Mouse (Mus musculus) cerebellum, adult 11-12 months (tissue): ENCODE results near the gene Pomt1.

Source experiments
- DNase-seq: peaks from one replicate; pipeline ENCODE4 v3.0.0; 2022

Pomt1 gene

DNA sequence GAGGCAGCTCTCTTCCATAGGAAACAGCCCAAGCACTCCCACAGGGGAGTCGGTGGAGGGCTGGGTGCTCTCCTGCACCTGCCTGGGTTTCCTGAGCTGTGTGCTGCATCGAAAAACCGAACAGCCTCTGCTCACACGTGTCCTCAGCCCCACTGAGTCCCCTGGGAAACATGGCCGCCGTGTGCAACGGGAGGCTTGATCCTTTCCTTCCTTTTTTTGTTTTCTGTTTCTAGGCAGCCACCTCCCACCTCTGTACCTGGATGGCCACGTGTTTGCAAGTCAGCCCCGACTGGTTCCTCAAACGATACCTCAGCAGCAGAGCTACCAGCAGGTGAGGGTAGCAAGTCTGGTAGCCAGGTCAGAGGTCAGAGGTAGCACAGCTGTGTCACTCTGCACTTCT, 14.3 kb upstream of the Pomt1 start:
- no peak for DNase-seq

GRCm38 (mm10) chr2:32235433-32235832, 957 bp upstream of the Pomt1 start:
- no peak for DNase-seq

DNA sequence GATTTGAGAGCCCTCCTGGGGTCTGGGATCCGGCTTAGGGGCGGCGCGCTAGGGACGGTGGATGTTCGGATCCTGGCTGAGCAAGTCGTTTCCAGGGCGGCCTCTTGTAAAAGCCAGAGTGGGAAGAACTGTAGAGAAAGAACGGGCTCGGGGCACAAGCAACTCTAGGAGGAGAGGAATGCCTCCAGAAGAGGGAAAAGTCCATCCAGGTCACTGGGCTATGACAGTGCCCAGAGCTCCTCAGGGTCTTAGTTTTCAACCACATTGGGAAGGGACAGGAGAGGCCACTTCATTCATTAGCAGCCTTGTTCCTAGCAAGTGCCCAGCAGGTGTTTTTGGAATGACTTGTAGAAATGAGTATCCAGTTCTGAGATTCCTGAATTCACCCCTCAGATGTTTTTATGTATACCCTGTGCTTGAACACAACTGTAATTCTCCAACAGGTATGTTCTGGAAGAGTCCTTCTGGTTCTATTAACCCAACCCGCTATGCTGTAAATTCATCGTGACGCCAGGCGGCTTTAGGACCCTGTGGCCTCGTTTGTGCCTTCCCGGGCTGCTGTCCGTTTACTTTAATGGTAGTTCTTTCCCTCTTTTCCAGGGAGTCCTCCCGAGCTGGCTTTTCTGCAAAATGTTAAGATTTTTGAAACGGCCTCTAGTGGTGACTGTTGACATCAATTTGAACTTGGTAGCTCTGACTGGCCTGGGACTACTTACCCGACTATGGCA, 534 bp downstream of the Pomt1 start:
- peak; percentile 74 for DNase-seq

- DNase-seq = no peak
These were observed 1.2 kb downstream of the Pomt1 start for GRCm38 (mm10) chr2:32237571-32237970.

GRCm38 (mm10) chr2:32238708-32239435, 2.5 kb downstream of the Pomt1 start:
- no peak for DNase-seq

GRCm38 (mm10) chr2:32240591-32240990, 4.2 kb downstream of the Pomt1 start:
- DNase-seq = no peak

DNA sequence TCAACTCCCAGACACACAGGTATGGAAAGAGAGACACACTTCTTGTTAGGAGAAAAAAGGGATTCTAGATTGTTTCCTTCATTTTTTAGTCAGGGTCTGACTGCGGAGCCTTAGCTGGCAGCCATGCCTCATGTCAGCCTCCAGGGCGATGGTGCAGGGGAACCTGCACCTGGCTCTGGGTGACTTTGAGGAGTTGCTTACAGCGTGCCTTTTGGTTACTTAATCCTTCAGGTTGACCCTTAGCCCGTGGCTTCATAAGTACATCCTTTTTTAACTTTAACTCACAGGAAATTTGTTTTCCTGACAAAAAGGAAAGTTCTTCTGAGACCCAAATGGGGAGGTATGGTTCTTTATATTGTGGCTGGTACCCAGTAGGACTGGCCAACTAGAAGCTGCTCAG, 6.6 kb downstream of the Pomt1 start:
- DNase-seq = no peak

GRCm38 (mm10) chr2:32246741-32247140, 10.4 kb downstream of the Pomt1 start:
- no peak for DNase-seq

GRCm38 (mm10) chr2:32248377-32249361, 12.3 kb downstream of the Pomt1 start:
- no peak for DNase-seq

GRCm38 (mm10) chr2:32251791-32252527, 15.6 kb downstream of the Pomt1 start:
- no peak for DNase-seq

DNA sequence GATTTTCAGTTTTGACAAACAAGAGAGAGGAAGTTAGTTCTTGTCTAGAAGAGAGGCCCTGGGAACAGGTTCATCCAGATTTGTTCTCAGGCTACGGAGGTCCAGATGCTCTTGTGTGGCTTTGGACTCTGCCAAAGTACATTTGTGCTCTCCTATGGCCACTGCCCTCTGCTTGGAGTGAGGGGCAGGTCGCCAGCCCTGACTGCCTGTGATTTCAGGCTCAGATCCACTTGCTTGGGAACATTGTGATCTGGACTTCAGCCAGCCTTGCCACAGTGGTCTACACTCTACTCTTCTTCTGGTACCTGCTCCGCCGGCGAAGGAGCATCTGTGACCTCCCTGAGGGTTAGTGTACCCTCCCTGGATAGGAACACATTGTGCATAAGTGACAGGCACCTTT, 16.3 kb downstream of the Pomt1 start:
- no peak for DNase-seq

GRCm38 (mm10) chr2:32253352-32253751, 17.0 kb downstream of the Pomt1 start:
- DNase-seq = no peak

GRCm38 (mm10) chr2:32254563-32254962, 18.2 kb downstream of the Pomt1 start:
- no peak for DNase-seq

GRCm38 (mm10) chr2:32256273-32256672, 19.9 kb downstream of the Pomt1 start:
- no peak for DNase-seq

- no peak for DNase-seq
These were observed 22.6 kb downstream of the Pomt1 start for GRCm38 (mm10) chr2:32258887-32259533.

GRCm38 (mm10) chr2:32259657-32260417, 23.4 kb downstream of the Pomt1 start, which contains the start of gene Uck1:
TSS of gene Uck1 (minus strand) at chr2:32260159.
- DNase-seq = peak; percentile 93

DNA sequence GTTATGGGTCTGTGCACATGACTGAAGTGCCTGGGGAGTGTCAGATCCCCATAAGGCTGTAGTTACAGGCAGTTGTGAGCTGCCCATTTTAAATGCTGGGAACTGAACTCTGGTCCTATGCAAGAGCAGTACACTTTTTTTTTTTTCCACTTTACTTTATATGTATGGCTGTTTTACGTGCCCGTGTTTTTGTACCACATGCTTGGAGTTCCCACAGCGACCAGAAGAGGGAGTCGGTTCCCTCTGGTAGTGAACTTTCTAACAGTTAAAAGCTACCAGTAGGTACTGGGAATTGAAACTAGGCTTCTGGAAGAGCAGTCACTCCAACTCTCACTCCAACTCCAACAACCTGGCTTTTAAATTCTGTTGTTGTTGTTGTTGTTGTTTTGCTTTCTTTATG, 24.2 kb downstream of the Pomt1 start:
- no peak for DNase-seq

- DNase-seq = no peak
These were observed 39.4 kb downstream of the Pomt1 start for GRCm38 (mm10) chr2:32275823-32276222.

DNA sequence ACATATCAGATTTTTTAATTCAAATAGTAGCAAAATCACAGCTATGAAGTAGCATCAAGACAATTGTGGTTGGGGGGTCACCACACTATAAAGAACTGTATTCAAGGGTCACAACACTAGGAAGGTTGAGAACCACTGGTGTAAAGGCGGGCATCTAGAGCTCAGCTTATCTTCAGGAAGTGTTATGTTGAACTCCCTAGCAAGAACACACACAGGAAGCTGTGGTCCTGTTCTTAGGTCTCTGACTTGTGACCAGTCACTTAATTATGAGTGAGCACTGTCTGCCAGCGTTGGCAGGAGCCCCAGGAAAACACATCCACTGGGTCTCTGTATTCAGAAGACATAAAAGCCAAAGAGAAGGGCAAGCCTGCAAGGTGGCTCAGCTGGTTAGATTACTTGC, 45.9 kb downstream of the Pomt1 start:
- no peak for DNase-seq

- peak; percentile 59 for DNase-seq
These were observed 46.3 kb downstream of the Pomt1 start for GRCm38 (mm10) chr2:32282727-32283126.

DNA sequence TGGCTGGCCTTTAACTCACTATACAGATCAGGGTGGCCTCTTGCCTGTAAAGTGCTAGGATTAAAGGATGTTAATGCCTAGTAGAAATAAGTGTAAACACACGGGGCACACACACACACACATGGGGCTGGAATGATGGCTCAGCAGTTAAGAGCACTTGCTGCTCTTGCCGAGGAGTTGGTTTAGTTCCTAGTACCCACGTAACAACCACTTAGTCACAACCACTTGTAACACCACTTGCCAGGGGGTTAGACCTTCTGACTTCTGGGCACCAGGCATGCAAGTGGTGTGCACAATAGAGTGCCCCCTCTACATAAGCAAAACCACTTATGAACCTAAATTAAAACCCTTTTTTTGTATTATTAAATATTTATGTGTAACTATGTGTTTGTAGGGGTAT, 47.6 kb downstream of the Pomt1 start:
- no peak for DNase-seq
